9 mouse cellular contexts compared by ENCODE assay signal in genomic region chrX:73675231-73675630, GRCm38 (mm10). TPM values are rescaled to one million over a fixed set of nuclear protein-coding genes. Genes with fewer than 3 reads are reported as not detected.
DNase-seq lines count a peak whose midpoint lies in the region; ATAC-seq and TF ChIP-seq lines count a peak whose summit lies in the region.
"Had no signal": no experiment of that assay in that cellular context is flagged by ENCODE, and none has a peak within 500 bp of the region (broad histone marks: within the 10 kb centered on the region; RNA-seq: fewer than 3 reads in every experiment).

No protein-coding gene starts in this region.

- H3K4me1 ChIP-seq in hindbrain, embryonic 13.5 days (replicated peaks): peaks cover 24% of the 10 kb centered on the region
- H3K4me1 ChIP-seq in hindbrain, embryonic 10.5 days (replicated peaks): peaks cover 24% of the 10 kb centered on the region
- H3K4me1 ChIP-seq in bone marrow macrophage, adult 2 months (ENCODE audit: control insufficient read depth, insufficient read depth, low read length): peaks cover 17% of the 10 kb centered on the region
- peaks cover 15% of the 10 kb centered on the region; the same call in 1 of the 2 replicates for H3K4me1 ChIP-seq in forebrain, embryonic 13.5 days
- peaks cover 21% of the 10 kb centered on the region for H3K4me1 ChIP-seq in midbrain, embryonic 15.5 days

- TF ChIP-seq CTCF in bone marrow macrophage, adult 2 months (IDR thresholded peaks at IDR 0.05; ENCODE audit: low read depth, low read length): no peak

- WGBS in hindbrain, embryonic 13.5 days: 64% methylated on average over 2 of the region's 2 CpGs
- WGBS in hindbrain, embryonic 10.5 days: 83% methylated on average over 2 of the region's 2 CpGs
- WGBS in forebrain, embryonic 13.5 days: 83% methylated on average over 2 of the region's 2 CpGs
- WGBS in midbrain, embryonic 15.5 days: 72% methylated on average over 2 of the region's 2 CpGs

- TF ChIP-seq POLR2A in bone marrow macrophage, adult 2 months (IDR thresholded peaks at IDR 0.05; ENCODE audit: borderline replicate concordance, low read depth, low read length): no peak

- peak overlapping the region; percentile 69 for H3K4me2 ChIP-seq in hindbrain, embryonic 13.5 days
- H3K4me2 ChIP-seq in forebrain, embryonic 13.5 days: peak overlapping the region; percentile 74
- peak overlapping the region; percentile 71 for H3K4me2 ChIP-seq in midbrain, embryonic 15.5 days

- peaks cover 33% of the 10 kb centered on the region for H3K36me3 ChIP-seq in hindbrain, embryonic 13.5 days
- H3K36me3 ChIP-seq in hindbrain, embryonic 10.5 days: peaks cover 45% of the 10 kb centered on the region
- H3K36me3 ChIP-seq in forebrain, embryonic 13.5 days (ENCODE audit: poor library complexity, severe bottlenecking): peaks cover 38% of the 10 kb centered on the region
- H3K36me3 ChIP-seq in midbrain, embryonic 15.5 days (replicated peaks): no peaks in the 10 kb centered on the region

- H3K9ac ChIP-seq in hindbrain, embryonic 13.5 days: peak overlapping the region; percentile 87
- peak overlapping the region; percentile 84; the same call in 1 of the 2 replicates for H3K9ac ChIP-seq in forebrain, embryonic 13.5 days
- no peak overlapping the region for H3K9ac ChIP-seq in midbrain, embryonic 15.5 days

- H3K9me3 ChIP-seq in hindbrain, embryonic 13.5 days: no peaks in the 10 kb centered on the region
- H3K9me3 ChIP-seq in hindbrain, embryonic 10.5 days: no peaks in the 10 kb centered on the region
- no peaks in the 10 kb centered on the region for H3K9me3 ChIP-seq in forebrain, embryonic 13.5 days (replicated peaks)
- no peaks in the 10 kb centered on the region for H3K9me3 ChIP-seq in midbrain, embryonic 15.5 days

- peak overlapping the region; percentile 60 for H3K4me3 ChIP-seq in hindbrain, embryonic 13.5 days
- H3K4me3 ChIP-seq in hindbrain, embryonic 10.5 days: no peak overlapping the region
- peak overlapping the region; percentile 81 for H3K4me3 ChIP-seq in bone marrow macrophage, adult 2 months (ENCODE audit: insufficient read depth, low read length)
- H3K4me3 ChIP-seq in forebrain, embryonic 13.5 days: peak overlapping the region; percentile 59; the same call in 1 of the 2 replicates
- H3K4me3 ChIP-seq in midbrain, embryonic 15.5 days: peak overlapping the region; percentile 66

- H3K27ac ChIP-seq in hindbrain, embryonic 13.5 days: no peak overlapping the region
- H3K27ac ChIP-seq in hindbrain, embryonic 10.5 days: no peak overlapping the region
- H3K27ac ChIP-seq in bone marrow macrophage, adult 2 months (ENCODE audit: insufficient read depth, low read depth, low read length): peak overlapping the region; percentile 63
- H3K27ac ChIP-seq in forebrain, embryonic 13.5 days: 0 out of 2 replicates have a peak overlapping the region, but pooled peaks have one; percentile 25
- no peak overlapping the region for H3K27ac ChIP-seq in midbrain, embryonic 15.5 days

- no peak for DNase-seq in hindbrain, embryonic 10.5 days (ENCODE audit: low spot score)
- DNase-seq in ovary, postnatal 10 days (ENCODE audit: low spot score): no peak
- no peak for DNase-seq in ovary, postnatal 14 days (ENCODE audit: low spot score)
- no peak for DNase-seq in cerebellum, adult 9-10 months

- ATAC-seq in hindbrain, embryonic 13.5 days (ENCODE audit: low FRiP score): no peak
- ATAC-seq in forebrain, embryonic 13.5 days: no peak
- no peak for ATAC-seq in midbrain, embryonic 15.5 days (replicated peaks)
- ATAC-seq: Patski had no signal

- no peaks in the 10 kb centered on the region for H3K27me3 ChIP-seq in hindbrain, embryonic 13.5 days
- H3K27me3 ChIP-seq in hindbrain, embryonic 10.5 days (ENCODE audit: insufficient read depth, poor library complexity, severe bottlenecking): peaks cover 12% of the 10 kb centered on the region; the same call in 1 of the 2 replicates
- H3K27me3 ChIP-seq in forebrain, embryonic 13.5 days: no peaks in the 10 kb centered on the region
- no peaks in the 10 kb centered on the region for H3K27me3 ChIP-seq in midbrain, embryonic 15.5 days (replicated peaks)
- H3K27me3 ChIP-seq: Patski had no signal

RNA-seq across cellular contexts. Expression of gene Slc6a8, which starts 2.3 kb away (rescaled TPM):
- polyA plus RNA-seq in hindbrain, embryonic 13.5 days (2015; fragmentation: Nextera tagmentation; extraction: Ambion mirVana): 7.0 and 7.3 TPM in 2 replicates
- 5.0 and 5.6 TPM in 2 replicates for polyA plus RNA-seq in hindbrain, embryonic 10.5 days (2016; fragmentation: Nextera tagmentation; extraction: Ambion mirVana)
- polyA plus RNA-seq in bone marrow macrophage, adult 2 months (2012; ENCODE audit: insufficient read depth, insufficient read length, missing spikeins): 39.8 and 41.2 TPM in 2 replicates
- 6.2 and 6.4 TPM in 2 replicates for polyA plus RNA-seq in forebrain, embryonic 13.5 days (2015; fragmentation: Nextera tagmentation; extraction: Ambion mirVana)
- 6.6 and 7.4 TPM in 2 replicates for polyA plus RNA-seq in midbrain, embryonic 15.5 days (2015; fragmentation: Nextera tagmentation; extraction: Ambion mirVana)

RNA-seq across cellular contexts. Expression of gene Pnck, which starts 15.3 kb away (rescaled TPM):
- 107 and 116 TPM in 2 replicates for polyA plus RNA-seq in hindbrain, embryonic 13.5 days (2015; fragmentation: Nextera tagmentation; extraction: Ambion mirVana)
- polyA plus RNA-seq in hindbrain, embryonic 10.5 days (2016; fragmentation: Nextera tagmentation; extraction: Ambion mirVana): 7.6 and 12.9 TPM in 2 replicates
- polyA plus RNA-seq in bone marrow macrophage, adult 2 months (2012; ENCODE audit: insufficient read depth, insufficient read length, missing spikeins): not detected in 2 replicates
- 57.5 and 66.5 TPM in 2 replicates for polyA plus RNA-seq in forebrain, embryonic 13.5 days (2015; fragmentation: Nextera tagmentation; extraction: Ambion mirVana)
- polyA plus RNA-seq in midbrain, embryonic 15.5 days (2015; fragmentation: Nextera tagmentation; extraction: Ambion mirVana): 179 and 188 TPM in 2 replicates

RNA-seq across cellular contexts. Expression of gene Dusp9, which starts 36.0 kb away (rescaled TPM):
- 1.1 and 1.2 TPM in 2 replicates for polyA plus RNA-seq in hindbrain, embryonic 13.5 days (2015; fragmentation: Nextera tagmentation; extraction: Ambion mirVana)
- polyA plus RNA-seq in hindbrain, embryonic 10.5 days (2016; fragmentation: Nextera tagmentation; extraction: Ambion mirVana): 32.9 and 49.2 TPM in 2 replicates
- not detected in 2 replicates for polyA plus RNA-seq in bone marrow macrophage, adult 2 months (2012; ENCODE audit: insufficient read depth, insufficient read length, missing spikeins)
- polyA plus RNA-seq in forebrain, embryonic 13.5 days (2015; fragmentation: Nextera tagmentation; extraction: Ambion mirVana): 0.90 and 1.5 TPM in 2 replicates
- 0.43 and 0.46 TPM in 2 replicates for polyA plus RNA-seq in midbrain, embryonic 15.5 days (2015; fragmentation: Nextera tagmentation; extraction: Ambion mirVana)

RNA-seq across cellular contexts. Expression of gene Bcap31, which starts 40.7 kb away (rescaled TPM):
- 128 and 138 TPM in 2 replicates for polyA plus RNA-seq in hindbrain, embryonic 13.5 days (2015; fragmentation: Nextera tagmentation; extraction: Ambion mirVana)
- 144 and 164 TPM in 2 replicates for polyA plus RNA-seq in hindbrain, embryonic 10.5 days (2016; fragmentation: Nextera tagmentation; extraction: Ambion mirVana)
- polyA plus RNA-seq in bone marrow macrophage, adult 2 months (2012; ENCODE audit: insufficient read depth, insufficient read length, missing spikeins): 211 and 212 TPM in 2 replicates
- 111 and 115 TPM in 2 replicates for polyA plus RNA-seq in forebrain, embryonic 13.5 days (2015; fragmentation: Nextera tagmentation; extraction: Ambion mirVana)
- 112 and 115 TPM in 2 replicates for polyA plus RNA-seq in midbrain, embryonic 15.5 days (2015; fragmentation: Nextera tagmentation; extraction: Ambion mirVana)

RNA-seq across cellular contexts. Expression of gene Abcd1, which starts 41.2 kb away (rescaled TPM):
- 11.1 and 11.2 TPM in 2 replicates for polyA plus RNA-seq in hindbrain, embryonic 13.5 days (2015; fragmentation: Nextera tagmentation; extraction: Ambion mirVana)
- polyA plus RNA-seq in hindbrain, embryonic 10.5 days (2016; fragmentation: Nextera tagmentation; extraction: Ambion mirVana): 10.7 and 14.1 TPM in 2 replicates
- 79.6 and 89.1 TPM in 2 replicates for polyA plus RNA-seq in bone marrow macrophage, adult 2 months (2012; ENCODE audit: insufficient read depth, insufficient read length, missing spikeins)
- 9.6 and 9.7 TPM in 2 replicates for polyA plus RNA-seq in forebrain, embryonic 13.5 days (2015; fragmentation: Nextera tagmentation; extraction: Ambion mirVana)
- 12.8 and 13.5 TPM in 2 replicates for polyA plus RNA-seq in midbrain, embryonic 15.5 days (2015; fragmentation: Nextera tagmentation; extraction: Ambion mirVana)

Comparison
In these comparisons a context has a peak if more than half of its experiments do, and no peak if none do; other contexts are left out.
1. RNA of gene Dusp9, which starts 36.0 kb away (polyA plus RNA-seq): 32.9 to 49.2 TPM in hindbrain, embryonic 10.5 days; 1.1 to 1.2 TPM in hindbrain, embryonic 13.5 days, 0.90 to 1.5 TPM in forebrain, embryonic 13.5 days, 0.43 to 0.46 TPM in midbrain, embryonic 15.5 days and not detected in bone marrow macrophage, adult 2 months; every median in the first group is over 10 times any median in the second.
2. H3K27ac ChIP-seq: peak in bone marrow macrophage, adult 2 months (single experiment) and forebrain, embryonic 13.5 days (single experiment); none in hindbrain, embryonic 13.5 days (single experiment), hindbrain, embryonic 10.5 days (single experiment) and midbrain, embryonic 15.5 days (single experiment).
3. Peak in every context shown above with its lines, with median percentiles within 50 percentile points of each other: H3K4me2 ChIP-seq.